Comparison of ENCODE assay signal across 10 mouse cellular contexts in genomic region chr16:33698277-33698790, GRCm38 (mm10). TPM values are rescaled to one million over a fixed set of nuclear protein-coding genes. Genes with fewer than 3 reads are reported as not detected.
DNase-seq lines count a peak whose midpoint lies in the region; ATAC-seq and TF ChIP-seq lines count a peak whose summit lies in the region.
"Had no signal": no experiment of that assay in that cellular context is flagged by ENCODE, and none has a peak within 500 bp of the region (broad histone marks: within the 10 kb centered on the region; RNA-seq: fewer than 3 reads in every experiment).

No protein-coding gene starts in this region.

- H3K4me2 ChIP-seq in lung, embryonic 16.5 days (ENCODE audit: low read depth, low read length): peak overlapping the region; percentile 6; the same call in 1 of the 2 replicates
- H3K4me2 ChIP-seq in hindbrain, embryonic 14.5 days (replicated peaks): no peak overlapping the region

- H3K27me3 ChIP-seq in lung, embryonic 16.5 days (ENCODE audit: control insufficient read depth, insufficient read depth, low read depth, low read length): no peaks in the 10 kb centered on the region
- H3K27me3 ChIP-seq in hindbrain, embryonic 14.5 days (ENCODE audit: control insufficient read depth, insufficient read depth, low read length): no peaks in the 10 kb centered on the region
- H3K27me3 ChIP-seq in small intestine, adult 2 months (ENCODE audit: control insufficient read depth, insufficient read depth, low read length): no peaks in the 10 kb centered on the region

- H3K9ac ChIP-seq in lung, embryonic 16.5 days (ENCODE audit: low read length): no peak overlapping the region; the same call in 1 of the 2 replicates
- no peak overlapping the region for H3K9ac ChIP-seq in hindbrain, embryonic 14.5 days

- H3K9me3 ChIP-seq in lung, embryonic 16.5 days (ENCODE audit: control insufficient read depth, low read length): no peaks in the 10 kb centered on the region
- no peaks in the 10 kb centered on the region for H3K9me3 ChIP-seq in hindbrain, embryonic 14.5 days (ENCODE audit: control insufficient read depth, low read length)

- intact Hi-C loops in gastrocnemius, adult 2 months (cut with DNase I): no loop called here
- intact Hi-C loops in left cerebral cortex, postnatal 36 days (cut with DNase I): no loop called here

- H3K27ac ChIP-seq in gastrocnemius, adult 2 months: peak overlapping the region; percentile 87
- peak overlapping the region; percentile 81 for H3K27ac ChIP-seq in lung, embryonic 16.5 days (ENCODE audit: low read length)
- peak overlapping the region; percentile 3; the same call in 1 of the 2 replicates for H3K27ac ChIP-seq in hindbrain, embryonic 14.5 days
- H3K27ac ChIP-seq in small intestine, adult 2 months (ENCODE audit: insufficient read depth, low read depth, low read length): peak overlapping the region; percentile 32

- peak; percentile 53; the same call in 1 of the 2 replicates for ATAC-seq in lung, embryonic 16.5 days (ENCODE audit: low read depth)
- ATAC-seq in hindbrain, embryonic 14.5 days (ENCODE audit: low FRiP score): no peak

- no peak for DNase-seq in gastrocnemius, adult 2 months
- no peak for DNase-seq in gastrocnemius, postnatal 25 days
- no peak for DNase-seq in lung, postnatal 25 days (ENCODE audit: low spot score)
- no peak for DNase-seq in hindbrain, embryonic 14.5 days (ENCODE audit: low spot score)
- DNase-seq in adrenal gland, adult 8-10 months: no peak
- no peak for DNase-seq in left cerebral cortex, postnatal 36 days (ENCODE audit: low spot score in 2 of 2)
- DNase-seq: cerebellum, postnatal 36 days; left cerebral cortex, postnatal 4 days had no signal

- H3K4me3 ChIP-seq in gastrocnemius, adult 2 months: peak overlapping the region; percentile 42
- H3K4me3 ChIP-seq in lung, embryonic 16.5 days (ENCODE audit: low read length): no peak overlapping the region
- no peak overlapping the region for H3K4me3 ChIP-seq in hindbrain, embryonic 14.5 days (replicated peaks; ENCODE audit: low read length)
- no peak overlapping the region for H3K4me3 ChIP-seq in small intestine, adult 2 months (ENCODE audit: low read depth, low read length)

- H3K36me3 ChIP-seq in lung, embryonic 16.5 days (ENCODE audit: control insufficient read depth, insufficient read depth, low read length): no peaks in the 10 kb centered on the region
- no peaks in the 10 kb centered on the region for H3K36me3 ChIP-seq in hindbrain, embryonic 14.5 days (replicated peaks; ENCODE audit: control insufficient read depth, insufficient read depth)
- no peaks in the 10 kb centered on the region for H3K36me3 ChIP-seq in small intestine, adult 2 months (ENCODE audit: control insufficient read depth, insufficient read depth, low read length)

- WGBS in lung, embryonic 16.5 days: 29% methylated on average over 12 of the region's 12 CpGs
- WGBS in hindbrain, embryonic 14.5 days: 73% methylated on average over 12 of the region's 12 CpGs
- 51% methylated on average over 12 of the region's 12 CpGs for WGBS in small intestine, adult 2 months

- no peak for TF ChIP-seq POLR2A in small intestine, adult 2 months (IDR thresholded peaks at IDR 0.05; ENCODE audit: low read depth, low read length)

- no peak for TF ChIP-seq CTCF in gastrocnemius, adult 2 months (IDR thresholded peaks at IDR 0.05)
- TF ChIP-seq CTCF in small intestine, adult 2 months (IDR thresholded peaks at IDR 0.05; ENCODE audit: extremely low read depth, insufficient read length, insufficient replicate concordance, low read depth, low read length): no peak

- peaks cover 21% of the 10 kb centered on the region for H3K4me1 ChIP-seq in lung, embryonic 16.5 days (replicated peaks; ENCODE audit: control insufficient read depth, insufficient read depth, low read length)
- H3K4me1 ChIP-seq in hindbrain, embryonic 14.5 days (replicated peaks; ENCODE audit: control insufficient read depth, insufficient read depth, low read length): peaks cover 21% of the 10 kb centered on the region
- H3K4me1 ChIP-seq in small intestine, adult 2 months (ENCODE audit: control insufficient read depth, insufficient read depth, insufficient read length, low read length): no peaks in the 10 kb centered on the region; the same call in none of the 2 replicates

RNA-seq across cellular contexts. Expression of gene Heg1, which starts 14.2 kb away (rescaled TPM):
- 10 to 100 TPM; 30.4 to 43.3 TPM for total RNA-seq in gastrocnemius, adult 2 months (2021)
- total RNA-seq in gastrocnemius, postnatal 25 days (2021): 10 to 100 TPM; 46.0 to 47.0 TPM
- 16.8 and 19.2 TPM in 2 replicates for polyA plus RNA-seq in lung, embryonic 16.5 days (2015; fragmentation: Nextera tagmentation; extraction: Ambion mirVana)
- 10.7 and 11.2 TPM in 2 replicates for polyA plus RNA-seq in hindbrain, embryonic 14.5 days (2014; fragmentation: Nextera tagmentation; extraction: Ambion mirVana)
- 10.0 and 12.0 TPM in 2 replicates for polyA plus RNA-seq in small intestine, adult 2 months (2012; rRNA removed)
- total RNA-seq in adrenal gland, adult 8-10 months (2022): 10 to 100 TPM; 52.8 to 69.3 (median 61.5) TPM
- total RNA-seq in left cerebral cortex, postnatal 36 days (2021): 10 to 100 TPM; 28.8 to 36.7 TPM

Comparison
In these comparisons a context has a peak if more than half of its experiments do, and no peak if none do; other contexts are left out.
1. H3K27ac ChIP-seq: peak in every context shown above with its lines; median percentile 87 in gastrocnemius, adult 2 months; 81 in lung, embryonic 16.5 days; 32 in small intestine, adult 2 months; 3 in hindbrain, embryonic 14.5 days.